Mouse (Mus musculus): ENCODE data around the gene Mylk3. TPM values are rescaled to one million over a fixed set of nuclear protein-coding genes. Genes with fewer than 3 reads are reported as not detected.

The Mylk3 gene
- polyA plus RNA-seq, 1 experiment from 2014 or later, result 2.6 TPM

GRCm38 (mm10) chr8:85323084-85323483 lies 63.1 kb downstream of the Mylk3 start:
- no peak overlapping the region for H3K9ac ChIP-seq (replicated peaks; ENCODE audit: low read depth)
- H3K4me1 ChIP-seq (ENCODE audit: insufficient read depth, low read depth, low read length), result no peaks in the 10 kb centered on the region
- no peak overlapping the region for H3K4me2 ChIP-seq (replicated peaks; ENCODE audit: low read depth, low read length)
- no peaks in the 10 kb centered on the region for H3K27me3 ChIP-seq (replicated peaks; ENCODE audit: insufficient read depth, low read length)
- TF ChIP-seq EP300 (IDR thresholded peaks at IDR 0.05) (no peak), CTCF (IDR thresholded peaks at IDR 0.05) (no peak)
- no peaks in the 10 kb centered on the region for H3K9me3 ChIP-seq (ENCODE audit: low read length)
- no peaks in the 10 kb centered on the region for H3K36me3 ChIP-seq (ENCODE audit: insufficient read depth, low read length)
- no peak for DNase-seq (ENCODE audit: low spot score)
- no peak for ATAC-seq
- 66% methylated on average over 3 of the region's 3 CpGs for WGBS
- no peak overlapping the region for H3K4me3 ChIP-seq (ENCODE audit: low read depth, low read length)
- no peak overlapping the region for H3K27ac ChIP-seq (ENCODE audit: low read length)

- Histone ChIP-seq H3K36me3 (ENCODE audit: insufficient read depth, low read length) (no peaks in the 10 kb centered on the region), H3K27ac (ENCODE audit: low read length) (no peak overlapping the region), H3K9me3 (ENCODE audit: low read length) (no peaks in the 10 kb centered on the region), H3K4me1 (ENCODE audit: insufficient read depth, low read depth, low read length) (no peaks in the 10 kb centered on the region), H3K4me3 (ENCODE audit: low read depth, low read length) (no peak overlapping the region), H3K4me2 (replicated peaks; ENCODE audit: low read depth, low read length) (no peak overlapping the region), H3K9ac (replicated peaks; ENCODE audit: low read depth) (no peak overlapping the region), H3K27me3 (replicated peaks; ENCODE audit: insufficient read depth, low read length) (no peaks in the 10 kb centered on the region)
- TF ChIP-seq CTCF (IDR thresholded peaks at IDR 0.05) (no peak), EP300 (IDR thresholded peaks at IDR 0.05) (no peak)
- 74% methylated on average over 15 of the region's 15 CpGs for WGBS
- no peak for DNase-seq (ENCODE audit: low spot score)
- no peak for ATAC-seq
Observed at GRCm38 (mm10) chr8:85321981-85322380, 64.2 kb downstream of the Mylk3 start.

- H3K36me3 ChIP-seq (ENCODE audit: insufficient read depth, low read length), result no peaks in the 10 kb centered on the region
- WGBS, result 82% methylated on average over 4 of the region's 4 CpGs
- H3K9ac ChIP-seq (replicated peaks; ENCODE audit: low read depth), result no peak overlapping the region
- H3K4me3 ChIP-seq (ENCODE audit: low read depth, low read length), result no peak overlapping the region
- H3K4me1 ChIP-seq (ENCODE audit: insufficient read depth, low read depth, low read length), result no peaks in the 10 kb centered on the region
- H3K27ac ChIP-seq (ENCODE audit: low read length), result no peak overlapping the region
- no peak for ATAC-seq
- DNase-seq (ENCODE audit: low spot score), result no peak
- H3K27me3 ChIP-seq (replicated peaks; ENCODE audit: insufficient read depth, low read length), result no peaks in the 10 kb centered on the region
- no peak overlapping the region for H3K4me2 ChIP-seq (replicated peaks; ENCODE audit: low read depth, low read length)
- no peak for TF ChIP-seq EP300 (IDR thresholded peaks at IDR 0.05)
- TF ChIP-seq CTCF (IDR thresholded peaks at IDR 0.05), result no peak
- H3K9me3 ChIP-seq (ENCODE audit: low read length), result no peaks in the 10 kb centered on the region
Observed at GRCm38 (mm10) chr8:85318534-85318933, 67.6 kb downstream of the Mylk3 start.

GRCm38 (mm10) chr8:85313036-85313435 lies 73.1 kb downstream of the Mylk3 start:
- no peaks in the 10 kb centered on the region for H3K9me3 ChIP-seq (ENCODE audit: low read length)
- no peaks in the 10 kb centered on the region for H3K36me3 ChIP-seq (ENCODE audit: insufficient read depth, low read length)
- H3K4me1 ChIP-seq (ENCODE audit: insufficient read depth, low read depth, low read length), result no peaks in the 10 kb centered on the region
- H3K4me3 ChIP-seq (ENCODE audit: low read depth, low read length), result no peak overlapping the region
- no peaks in the 10 kb centered on the region for H3K27me3 ChIP-seq (replicated peaks; ENCODE audit: insufficient read depth, low read length)
- H3K4me2 ChIP-seq (replicated peaks; ENCODE audit: low read depth, low read length), result no peak overlapping the region
- DNase-seq (ENCODE audit: low spot score) (no peak), ATAC-seq (no peak)
- H3K27ac ChIP-seq (ENCODE audit: low read length), result no peak overlapping the region
- WGBS, result 67% methylated on average over 3 of the region's 3 CpGs
- no peak for TF ChIP-seq CTCF (IDR thresholded peaks at IDR 0.05)
- TF ChIP-seq EP300 (IDR thresholded peaks at IDR 0.05), result no peak
- no peak overlapping the region for H3K9ac ChIP-seq (replicated peaks; ENCODE audit: low read depth)

- H3K9ac ChIP-seq (replicated peaks; ENCODE audit: low read depth), result no peak overlapping the region
- no peaks in the 10 kb centered on the region for H3K4me1 ChIP-seq (ENCODE audit: insufficient read depth, low read depth, low read length)
- DNase-seq (ENCODE audit: low spot score) (peak; percentile 78), ATAC-seq (peak; percentile 53; the same call in 1 of the 2 replicates)
- no peaks in the 10 kb centered on the region for H3K9me3 ChIP-seq (ENCODE audit: low read length)
- no peaks in the 10 kb centered on the region; the same call in 1 of the 2 replicates for H3K36me3 ChIP-seq (ENCODE audit: insufficient read depth, low read length)
- no peaks in the 10 kb centered on the region for H3K27me3 ChIP-seq (replicated peaks; ENCODE audit: insufficient read depth, low read length)
- H3K27ac ChIP-seq (ENCODE audit: low read length), result no peak overlapping the region
- H3K4me3 ChIP-seq (ENCODE audit: low read depth, low read length), result no peak overlapping the region
- H3K4me2 ChIP-seq (replicated peaks; ENCODE audit: low read depth, low read length), result no peak overlapping the region
- TF ChIP-seq EP300 (IDR thresholded peaks at IDR 0.05) (no peak), CTCF (IDR thresholded peaks at IDR 0.05) (peak; percentile 82)
Observed at GRCm38 (mm10) chr8:85311743-85312142, 74.4 kb downstream of the Mylk3 start.

GRCm38 (mm10) chr8:85308564-85308963 lies 77.6 kb downstream of the Mylk3 start:
- H3K27me3 ChIP-seq (replicated peaks; ENCODE audit: insufficient read depth, low read length), result no peaks in the 10 kb centered on the region
- no peak overlapping the region for H3K27ac ChIP-seq (ENCODE audit: low read length)
- WGBS, result 91% methylated on average over 2 of the region's 2 CpGs
- H3K4me2 ChIP-seq (replicated peaks; ENCODE audit: low read depth, low read length), result no peak overlapping the region
- DNase-seq (ENCODE audit: low spot score) (no peak), ATAC-seq (no peak)
- H3K4me1 ChIP-seq (ENCODE audit: insufficient read depth, low read depth, low read length), result no peaks in the 10 kb centered on the region
- H3K9me3 ChIP-seq (ENCODE audit: low read length), result no peaks in the 10 kb centered on the region
- no peaks in the 10 kb centered on the region; the same call in 1 of the 2 replicates for H3K36me3 ChIP-seq (ENCODE audit: insufficient read depth, low read length)
- no peak overlapping the region for H3K4me3 ChIP-seq (ENCODE audit: low read depth, low read length)
- no peak overlapping the region for H3K9ac ChIP-seq (replicated peaks; ENCODE audit: low read depth)
- no peak for TF ChIP-seq CTCF (IDR thresholded peaks at IDR 0.05)
- TF ChIP-seq EP300 (IDR thresholded peaks at IDR 0.05), result no peak

- no peak overlapping the region for H3K4me3 ChIP-seq (ENCODE audit: low read depth, low read length)
- H3K9me3 ChIP-seq (ENCODE audit: low read length), result no peaks in the 10 kb centered on the region
- TF ChIP-seq EP300 (IDR thresholded peaks at IDR 0.05) (no peak), CTCF (IDR thresholded peaks at IDR 0.05) (no peak)
- 53% methylated on average over 5 of the region's 5 CpGs for WGBS
- peak; percentile 13; the same call in 1 of the 2 replicates for ATAC-seq
- peak; percentile 78 for DNase-seq (ENCODE audit: low spot score)
- no peak overlapping the region for H3K9ac ChIP-seq (replicated peaks; ENCODE audit: low read depth)
- no peaks in the 10 kb centered on the region; the same call in 1 of the 2 replicates for H3K36me3 ChIP-seq (ENCODE audit: insufficient read depth, low read length)
- no peak overlapping the region for H3K4me2 ChIP-seq (replicated peaks; ENCODE audit: low read depth, low read length)
- H3K27ac ChIP-seq (ENCODE audit: low read length), result no peak overlapping the region
- peaks cover 13% of the 10 kb centered on the region for H3K4me1 ChIP-seq (ENCODE audit: insufficient read depth, low read depth, low read length)
- H3K27me3 ChIP-seq (replicated peaks; ENCODE audit: insufficient read depth, low read length), result no peaks in the 10 kb centered on the region
Observed at GRCm38 (mm10) chr8:85303531-85303930, 82.6 kb downstream of the Mylk3 start.
